Mouse (Mus musculus): ENCODE data around the gene 2310011J03Rik.

Gene 2310011J03Rik

GRCm38 (mm10) chr10:80315315-80315714 lies 5.0 kb downstream of the 2310011J03Rik start:
- no peak for DNase-seq (ENCODE audit: low read depth, low spot score)

- no peak for DNase-seq (ENCODE audit: low read depth, low spot score)
These were observed 5.8 kb downstream of the 2310011J03Rik start for GRCm38 (mm10) chr10:80314494-80315001.

- no peak for DNase-seq (ENCODE audit: low read depth, low spot score)
These were observed 6.6 kb downstream of the 2310011J03Rik start for GRCm38 (mm10) chr10:80313627-80314201.

- no peak for DNase-seq (ENCODE audit: low read depth, low spot score)
These were observed 7.5 kb downstream of the 2310011J03Rik start for GRCm38 (mm10) chr10:80312586-80313504.

- DNase-seq (ENCODE audit: low read depth, low spot score): no peak
These were observed 8.8 kb downstream of the 2310011J03Rik start for GRCm38 (mm10) chr10:80311560-80311959.

GRCm38 (mm10) chr10:80304862-80305261 lies 15.5 kb downstream of the 2310011J03Rik start:
- DNase-seq (ENCODE audit: low read depth, low spot score): no peak

GRCm38 (mm10) chr10:80304458-80304857 lies 15.9 kb downstream of the 2310011J03Rik start:
- DNase-seq (ENCODE audit: low read depth, low spot score): no peak

GRCm38 (mm10) chr10:80302471-80302881 lies 17.9 kb downstream of the 2310011J03Rik start:
- DNase-seq (ENCODE audit: low read depth, low spot score): no peak

- DNase-seq (ENCODE audit: low read depth, low spot score): no peak
These were observed 18.3 kb downstream of the 2310011J03Rik start for GRCm38 (mm10) chr10:80302082-80302355.

- no peak for DNase-seq (ENCODE audit: low read depth, low spot score)
These were observed 18.9 kb downstream of the 2310011J03Rik start for GRCm38 (mm10) chr10:80301256-80302081.

GRCm38 (mm10) chr10:80300672-80301181 lies 19.6 kb downstream of the 2310011J03Rik start:
- no peak for DNase-seq (ENCODE audit: low read depth, low spot score)

GRCm38 (mm10) chr10:80299824-80300223 lies 20.5 kb downstream of the 2310011J03Rik start:
- no peak for DNase-seq (ENCODE audit: low read depth, low spot score)

- no peak for DNase-seq (ENCODE audit: low read depth, low spot score)
These were observed 21.0 kb downstream of the 2310011J03Rik start for GRCm38 (mm10) chr10:80299301-80299700.

GRCm38 (mm10) chr10:80298571-80299281 lies 21.6 kb downstream of the 2310011J03Rik start:
- DNase-seq (ENCODE audit: low read depth, low spot score): no peak

GRCm38 (mm10) chr10:80297526-80298133 lies 22.7 kb downstream of the 2310011J03Rik start:
- DNase-seq (ENCODE audit: low read depth, low spot score): no peak

GRCm38 (mm10) chr10:80296824-80297223 lies 23.5 kb downstream of the 2310011J03Rik start:
- no peak for DNase-seq (ENCODE audit: low read depth, low spot score)

- no peak for DNase-seq (ENCODE audit: low read depth, low spot score)
These were observed 24.5 kb downstream of the 2310011J03Rik start, which contains the start of gene Apc2 for GRCm38 (mm10) chr10:80295618-80296425. TSS of gene Apc2 (plus strand) at chr10:80295977.

GRCm38 (mm10) chr10:80294788-80295303 lies 25.5 kb downstream of the 2310011J03Rik start:
- DNase-seq (ENCODE audit: low read depth, low spot score): no peak

- DNase-seq (ENCODE audit: low read depth, low spot score): no peak
These were observed 26.0 kb downstream of the 2310011J03Rik start for GRCm38 (mm10) chr10:80294311-80294710.
